Mouse (Mus musculus): ENCODE measurements around the gene Rgl1.
"Not testable (repeated sequence)": the region's sequence is repeated elsewhere in the genome, so short reads cannot be mapped to it uniquely, and the experiment has no call there.

- TF ChIP-seq CTCF, POLR2A (IDR thresholded peaks at IDR 0.05; ENCODE audit: extremely low read depth, insufficient read depth, low read length): not testable (repeated sequence)
These were observed 123.9 kb downstream of the Rgl1 start for GRCm38 (mm10) chr1:152642207-152642606.
